Mouse (Mus musculus): ENCODE data around the gene Cdk18.
A peak's percentile ranks its signal among the peaks of the same experiment; 100 is the strongest.

The Cdk18 gene

DNA sequence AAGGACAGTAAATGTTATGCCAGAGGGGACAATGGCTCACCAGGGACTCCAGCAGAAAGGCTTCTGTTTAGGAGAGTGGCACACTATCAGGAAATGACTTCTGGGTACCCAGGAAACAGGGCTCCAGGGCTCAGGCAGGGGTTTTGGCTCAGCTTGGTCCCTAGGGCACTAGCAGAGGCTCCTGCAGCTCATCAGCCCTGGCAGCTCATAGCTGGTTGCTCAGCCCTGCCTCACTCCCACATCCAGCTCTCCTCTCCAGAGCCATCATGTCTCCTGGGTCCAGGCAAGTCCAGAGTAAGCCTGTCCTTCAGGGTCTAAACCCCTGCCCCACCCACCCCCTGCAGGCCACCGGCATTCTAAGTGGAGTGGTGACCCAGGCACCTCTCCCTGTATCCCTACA, 28.1 kb downstream of the Cdk18 start:
- no peak for DNase-seq

DNA sequence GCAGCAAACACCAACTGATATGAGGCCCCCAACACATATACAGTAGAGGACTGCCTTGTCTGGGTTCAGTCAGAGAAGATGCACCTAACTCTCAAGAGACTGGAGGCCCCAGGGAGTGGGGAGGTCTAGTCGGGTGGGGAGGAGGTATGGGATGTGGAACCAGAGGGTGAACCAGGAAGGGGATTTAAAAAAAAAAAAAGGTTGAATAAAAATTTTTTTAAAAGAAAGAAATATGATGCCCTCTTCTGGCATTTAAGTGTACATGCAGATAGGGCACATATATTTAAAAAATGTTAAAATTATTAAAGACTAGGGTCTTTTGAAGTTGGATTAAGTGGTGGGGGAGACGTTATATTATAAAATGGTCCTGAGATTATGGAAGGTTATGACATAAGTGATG, 30.1 kb downstream of the Cdk18 start:
- DNase-seq: no peak

DNA sequence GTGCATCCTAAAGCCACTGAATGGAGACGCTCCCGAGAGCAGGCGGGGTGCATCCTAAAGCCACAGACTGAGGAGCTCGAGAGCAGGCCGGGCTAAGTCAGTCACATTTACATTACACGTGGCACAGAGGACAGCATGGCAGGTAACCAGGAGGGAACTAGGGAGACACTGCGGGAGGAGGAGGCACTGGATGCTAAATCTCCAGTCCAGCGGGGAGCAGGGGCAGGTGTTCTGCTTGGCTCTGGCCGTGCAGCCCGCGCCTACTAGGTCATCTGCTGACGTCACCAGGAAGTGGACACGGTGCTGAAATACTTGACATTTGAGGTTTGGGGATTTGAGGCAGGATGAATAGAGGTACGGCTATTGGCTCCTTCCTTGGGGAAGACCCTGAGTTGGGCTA, 35.1 kb downstream of the Cdk18 start:
- DNase-seq: no peak

DNA sequence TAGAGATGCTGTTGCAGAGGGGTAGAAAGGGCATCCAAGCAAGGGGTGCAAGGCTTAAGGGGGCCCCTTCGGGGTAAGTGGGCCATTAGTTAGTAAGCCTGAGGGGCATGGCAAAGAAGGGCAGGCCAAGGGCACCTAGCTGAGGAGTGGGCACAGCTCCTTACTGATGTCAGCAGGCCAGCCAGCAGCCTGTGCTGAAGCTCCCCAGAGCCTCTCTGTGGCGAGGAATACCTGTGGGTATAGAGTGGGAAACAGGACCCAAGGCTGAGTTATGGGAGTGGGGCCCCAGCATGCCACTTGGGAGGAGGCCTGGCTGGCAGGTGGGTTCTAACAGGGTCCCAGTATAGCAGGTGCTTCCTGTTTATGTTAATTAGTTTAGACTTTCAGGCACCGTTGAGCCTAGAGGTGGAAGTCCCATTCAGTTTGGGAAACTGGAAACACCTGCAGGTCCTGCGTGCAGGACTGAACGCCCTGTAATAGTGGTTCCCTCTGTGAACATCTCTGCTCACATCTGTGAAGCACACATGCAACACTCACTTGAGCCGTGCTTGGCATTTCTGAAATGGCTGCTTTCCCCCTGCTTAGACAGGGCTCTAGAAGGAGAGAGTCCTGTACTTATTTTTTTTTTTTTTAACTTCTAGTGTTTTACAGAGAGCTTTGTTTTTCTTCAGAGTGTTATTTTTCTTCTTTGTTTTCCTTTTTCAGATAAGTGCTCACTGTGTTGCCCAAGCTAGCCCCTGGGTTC, 37.4 kb downstream of the Cdk18 start:
- DNase-seq: peak; percentile 70

DNA sequence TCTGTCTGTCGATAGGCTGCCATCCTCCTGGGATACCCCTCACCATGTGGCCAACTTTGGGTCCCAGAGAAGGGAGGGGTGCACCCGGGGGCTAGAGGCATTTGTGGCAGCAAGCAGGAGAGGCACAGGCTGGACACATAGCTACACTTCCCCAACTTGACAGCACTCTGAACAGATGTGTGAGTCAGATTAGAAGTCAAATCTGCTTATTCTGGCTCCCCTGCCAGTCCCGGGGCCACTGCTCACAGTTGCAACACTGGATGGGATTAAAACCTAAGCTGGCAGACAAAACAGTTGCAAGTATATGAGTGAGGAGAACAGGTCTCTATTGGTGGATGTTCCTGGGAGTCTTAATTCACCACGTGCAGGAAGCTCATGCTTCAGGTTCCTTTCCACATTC, 39.7 kb downstream of the Cdk18 start:
- no peak for DNase-seq

DNA sequence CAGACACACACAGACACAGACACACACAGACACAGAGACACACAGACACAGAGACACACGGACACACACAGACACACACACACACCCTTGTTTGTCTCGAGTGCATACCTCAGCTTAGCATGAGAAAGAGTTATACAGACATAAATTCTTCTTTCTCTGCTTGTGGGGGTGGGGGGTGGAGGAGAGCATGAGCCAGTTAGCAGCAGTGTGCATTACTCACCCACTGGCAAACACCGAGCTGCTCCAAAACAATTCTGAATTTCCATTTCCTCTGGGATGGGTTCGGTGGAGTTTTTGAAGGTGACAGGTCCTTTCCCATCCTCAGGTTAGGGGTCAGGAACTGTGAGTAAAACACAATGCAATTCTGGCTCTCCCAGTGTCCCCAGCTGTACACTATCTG, 40.5 kb downstream of the Cdk18 start:
- DNase-seq: no peak

DNA sequence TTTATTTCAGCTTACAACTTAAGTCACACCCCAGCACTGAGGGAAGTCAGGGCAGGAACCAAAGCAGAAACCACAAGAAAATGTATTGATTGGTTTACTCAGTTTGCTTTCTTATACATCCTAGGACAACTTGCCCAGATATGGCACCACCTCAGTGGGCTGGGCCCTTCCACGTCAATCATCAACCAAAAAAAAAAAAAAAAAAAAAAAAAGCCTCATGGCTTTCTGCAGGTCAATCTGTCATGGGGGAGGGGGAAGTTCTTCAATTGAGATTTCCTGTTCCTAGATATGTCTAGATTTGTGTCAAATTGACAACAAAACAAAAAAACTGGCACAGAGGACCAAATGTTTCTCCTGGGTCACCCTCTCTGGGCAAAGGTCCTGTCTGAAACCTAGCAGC, 41.4 kb downstream of the Cdk18 start:
- DNase-seq: no peak

DNA sequence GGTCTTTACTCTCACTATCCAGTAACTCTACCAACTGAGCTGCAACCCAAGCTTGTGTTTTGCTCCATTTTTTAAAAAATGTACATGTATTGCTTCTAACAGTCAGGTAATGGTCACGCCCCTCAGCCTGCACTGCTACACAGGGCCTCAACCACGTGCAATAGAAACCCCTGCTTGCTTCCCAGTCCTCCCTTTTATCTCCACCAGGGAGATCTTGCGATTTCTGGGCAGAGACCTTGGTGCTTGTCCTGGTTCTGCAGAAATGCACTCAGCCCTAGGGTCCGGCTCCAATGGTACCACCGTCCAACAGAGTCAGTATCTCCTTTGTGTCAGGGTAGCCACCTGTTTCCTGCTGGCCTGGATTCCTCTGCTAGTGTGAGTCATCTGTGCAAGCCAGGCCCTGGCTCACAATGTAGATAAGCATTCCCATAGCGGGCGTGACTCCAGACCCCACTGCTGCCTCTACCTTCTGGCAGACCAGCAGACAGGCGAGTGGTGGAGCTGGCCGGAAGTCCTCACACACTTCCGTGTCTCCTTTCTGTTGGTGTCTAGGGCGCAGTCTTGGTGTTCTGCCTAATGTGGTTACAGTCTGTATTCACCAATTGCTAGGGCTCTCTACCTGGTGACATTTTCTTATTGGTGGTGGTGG, 44.0 kb downstream of the Cdk18 start:
- DNase-seq: peak; percentile 39

DNA sequence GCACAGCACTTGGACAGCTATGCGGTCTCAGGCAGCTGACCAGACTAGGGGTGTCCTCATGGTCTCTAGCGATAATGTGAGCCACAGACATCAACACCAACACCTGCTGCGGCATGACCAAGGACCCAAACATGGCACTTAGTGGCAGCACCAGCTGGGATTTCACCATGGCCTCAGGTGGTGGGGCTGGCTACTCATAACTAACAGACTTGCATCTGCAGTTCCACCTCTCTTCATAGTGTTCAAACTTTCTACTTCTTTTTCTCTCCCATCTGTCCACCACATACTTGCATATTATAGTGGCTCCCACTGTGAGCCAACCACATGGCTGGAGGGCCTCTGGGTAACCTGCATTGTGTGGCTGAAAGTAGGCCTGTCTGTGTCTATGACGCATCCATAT, 46.2 kb downstream of the Cdk18 start:
- no peak for DNase-seq

DNA sequence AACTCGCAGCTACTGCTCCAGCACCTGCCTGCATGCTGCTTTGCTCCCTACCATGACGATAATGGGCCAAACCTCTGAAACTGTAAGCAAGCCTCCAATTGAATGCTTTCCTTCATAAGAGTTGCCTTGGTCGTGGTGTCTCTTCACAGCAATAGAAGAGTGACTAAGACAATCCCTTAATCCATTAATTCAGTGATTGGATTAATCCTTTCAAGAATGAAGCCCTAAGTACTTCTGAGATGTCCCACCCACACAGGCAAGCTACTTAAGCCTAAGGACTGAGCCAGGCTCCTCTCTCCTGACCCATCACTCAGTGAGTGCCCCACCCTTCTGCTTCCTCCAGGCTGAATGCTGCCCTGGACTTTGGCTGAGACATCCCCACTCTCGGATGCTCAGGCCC, 49.2 kb downstream of the Cdk18 start:
- DNase-seq: no peak

DNA sequence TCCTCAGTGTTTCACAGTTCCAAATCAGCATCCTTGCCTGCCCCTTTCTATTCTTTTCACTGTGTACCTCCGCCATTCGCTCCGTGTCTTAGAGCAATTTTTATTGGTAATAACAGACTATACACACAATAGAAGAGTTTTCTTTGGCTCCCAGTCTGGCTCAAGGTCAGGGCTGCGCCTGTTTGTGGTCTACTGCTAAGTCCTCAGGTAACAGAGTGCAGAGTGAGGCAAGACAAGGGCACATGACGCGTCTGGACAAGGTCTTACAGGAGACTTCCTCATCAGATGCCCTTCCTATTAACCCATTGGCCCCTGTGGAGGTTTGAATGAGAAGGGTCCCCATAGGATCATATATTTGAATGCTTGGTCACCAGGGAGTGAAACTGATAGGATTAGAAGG, 49.7 kb downstream of the Cdk18 start:
- no peak for DNase-seq

DNA sequence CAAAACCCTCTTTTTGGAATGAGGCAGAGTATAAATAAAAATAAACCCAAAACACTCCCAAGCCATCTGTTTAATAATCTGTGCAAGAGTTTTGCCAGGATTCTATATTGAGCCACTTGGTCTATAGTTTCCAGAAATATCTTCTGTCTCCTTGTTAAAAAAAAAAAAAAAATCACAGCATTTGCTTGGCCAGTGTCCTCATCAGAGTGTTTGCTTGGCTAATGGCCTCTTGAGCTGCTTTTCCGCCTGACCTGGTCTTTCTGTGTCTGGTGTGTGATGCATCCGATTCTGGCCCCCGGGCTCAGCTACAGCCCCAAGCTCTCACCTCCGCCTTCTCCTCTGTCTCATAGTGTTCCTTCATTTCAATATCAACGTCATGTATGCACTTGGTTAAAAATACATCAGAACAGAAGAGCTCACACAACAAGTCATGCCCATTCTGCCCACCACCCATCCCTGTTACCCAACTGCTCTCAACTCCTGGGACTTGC, 51.3 kb downstream of the Cdk18 start:
- DNase-seq: no peak

DNA sequence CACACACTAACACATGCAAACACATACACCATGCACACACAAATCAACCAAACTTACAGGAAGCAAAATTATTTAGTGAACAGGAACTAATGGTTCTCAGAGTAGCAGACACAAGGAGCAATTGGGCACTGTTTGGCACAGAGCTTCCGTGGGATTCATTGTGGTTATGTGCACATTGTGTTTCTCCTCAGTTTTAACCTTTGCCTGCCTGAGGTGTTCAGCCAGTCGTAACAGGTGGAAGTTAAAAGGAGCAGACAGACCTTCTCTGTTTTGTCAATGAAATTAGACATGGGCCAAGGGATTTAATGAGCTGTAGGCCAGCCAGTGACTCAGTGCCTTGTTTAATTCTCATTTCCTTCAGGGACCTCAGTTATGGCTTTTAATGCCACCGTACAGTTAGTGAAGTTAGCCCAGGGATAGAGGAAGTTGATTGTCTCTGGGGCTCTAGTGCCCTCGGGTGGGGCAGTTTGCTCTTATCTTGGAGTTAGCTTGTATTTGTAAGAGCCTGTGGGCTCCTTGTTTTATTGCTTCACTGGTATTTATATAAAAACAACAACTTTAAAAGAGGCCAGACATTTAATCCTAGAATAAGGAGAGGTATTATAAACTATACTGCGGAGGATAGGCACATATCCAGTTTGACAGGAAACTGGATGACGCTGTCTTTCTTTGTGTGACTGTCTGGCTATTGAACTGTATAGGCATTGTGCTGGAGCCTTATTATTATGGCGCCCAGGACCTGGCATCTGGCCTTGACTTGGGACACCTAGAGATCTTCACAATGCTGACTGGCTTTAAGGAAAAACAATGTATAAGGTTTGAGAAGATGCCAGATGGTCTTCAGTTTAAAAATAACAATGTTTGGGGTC, 54.1 kb downstream of the Cdk18 start:
- no peak for DNase-seq

DNA sequence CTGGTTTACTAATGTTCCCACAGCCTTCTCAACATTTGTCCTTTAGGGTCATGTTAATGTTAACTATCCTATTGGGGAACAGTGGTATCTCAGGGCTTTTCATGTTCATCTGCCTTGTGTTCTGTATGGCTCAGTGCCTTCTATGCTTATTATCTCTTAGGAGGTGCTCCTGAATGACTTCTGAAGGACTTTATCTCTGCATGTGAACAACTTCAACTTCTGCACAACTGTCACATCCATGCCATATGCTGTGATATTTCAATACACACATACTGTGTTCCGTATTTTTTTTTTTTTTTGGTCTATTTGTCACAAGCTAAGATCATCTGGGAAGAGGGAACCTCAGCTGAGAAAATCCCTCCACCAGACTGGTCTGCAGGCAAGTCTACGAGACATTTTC, 61.1 kb downstream of the Cdk18 start:
- no peak for DNase-seq

DNA sequence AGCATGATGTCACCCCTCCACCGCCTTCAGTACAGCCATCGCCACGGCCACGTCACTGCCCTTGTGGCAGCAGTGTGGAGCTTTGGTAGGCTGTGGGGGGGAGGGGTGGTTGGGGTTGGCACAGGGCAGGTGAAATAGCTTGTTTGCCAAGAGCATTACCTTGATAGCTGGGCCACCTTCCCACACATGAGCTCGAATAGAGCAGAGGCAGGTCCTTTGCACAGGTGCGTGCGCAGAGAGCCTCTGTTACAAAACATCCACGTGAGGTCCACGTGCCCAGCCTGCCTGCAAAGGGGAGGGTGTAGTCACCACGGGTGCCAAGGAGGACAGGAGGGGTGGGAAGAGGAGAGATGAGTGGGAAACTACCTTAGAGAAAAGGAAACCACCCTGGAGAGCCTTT, 63.9 kb downstream of the Cdk18 start:
- DNase-seq: no peak

DNA sequence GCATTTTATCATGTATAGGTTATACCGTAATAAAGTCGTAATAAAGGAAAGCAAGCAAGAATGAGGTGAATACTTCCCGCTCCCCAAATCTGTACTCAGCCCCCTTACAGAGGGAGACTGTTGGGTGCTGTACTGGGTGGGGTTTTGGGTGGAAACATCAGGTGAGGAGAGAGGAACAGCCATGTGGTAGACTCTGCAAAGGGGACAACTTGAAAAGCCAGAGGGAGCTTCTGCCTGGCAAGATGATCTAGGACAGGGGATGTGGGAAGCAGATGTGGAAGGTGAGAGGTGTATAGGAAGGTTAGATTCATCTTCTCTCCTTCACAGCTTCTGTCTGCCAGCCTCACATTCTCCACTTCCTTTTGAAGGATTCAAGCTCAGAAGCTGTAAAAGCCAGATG, 68.8 kb downstream of the Cdk18 start:
- DNase-seq: no peak

DNA sequence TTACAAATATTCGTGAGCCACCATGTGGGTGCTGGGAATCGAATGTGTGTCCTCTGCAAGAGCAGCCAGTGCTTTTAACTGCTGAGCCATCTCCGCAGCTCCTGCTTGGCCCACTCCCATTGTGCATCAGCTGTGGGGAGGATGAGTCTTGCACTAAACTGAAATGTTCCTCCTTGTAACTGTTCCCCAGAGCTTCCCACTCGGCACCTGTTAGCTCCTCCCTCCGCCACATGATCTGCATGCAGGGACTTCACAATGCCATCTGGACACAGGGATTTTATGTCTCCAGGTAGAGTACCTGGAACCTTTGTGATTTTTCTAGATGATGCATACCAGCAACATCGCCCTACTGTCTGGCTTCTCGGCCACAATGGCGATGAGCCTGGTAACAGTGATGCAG, 70.0 kb downstream of the Cdk18 start:
- DNase-seq: no peak

DNA sequence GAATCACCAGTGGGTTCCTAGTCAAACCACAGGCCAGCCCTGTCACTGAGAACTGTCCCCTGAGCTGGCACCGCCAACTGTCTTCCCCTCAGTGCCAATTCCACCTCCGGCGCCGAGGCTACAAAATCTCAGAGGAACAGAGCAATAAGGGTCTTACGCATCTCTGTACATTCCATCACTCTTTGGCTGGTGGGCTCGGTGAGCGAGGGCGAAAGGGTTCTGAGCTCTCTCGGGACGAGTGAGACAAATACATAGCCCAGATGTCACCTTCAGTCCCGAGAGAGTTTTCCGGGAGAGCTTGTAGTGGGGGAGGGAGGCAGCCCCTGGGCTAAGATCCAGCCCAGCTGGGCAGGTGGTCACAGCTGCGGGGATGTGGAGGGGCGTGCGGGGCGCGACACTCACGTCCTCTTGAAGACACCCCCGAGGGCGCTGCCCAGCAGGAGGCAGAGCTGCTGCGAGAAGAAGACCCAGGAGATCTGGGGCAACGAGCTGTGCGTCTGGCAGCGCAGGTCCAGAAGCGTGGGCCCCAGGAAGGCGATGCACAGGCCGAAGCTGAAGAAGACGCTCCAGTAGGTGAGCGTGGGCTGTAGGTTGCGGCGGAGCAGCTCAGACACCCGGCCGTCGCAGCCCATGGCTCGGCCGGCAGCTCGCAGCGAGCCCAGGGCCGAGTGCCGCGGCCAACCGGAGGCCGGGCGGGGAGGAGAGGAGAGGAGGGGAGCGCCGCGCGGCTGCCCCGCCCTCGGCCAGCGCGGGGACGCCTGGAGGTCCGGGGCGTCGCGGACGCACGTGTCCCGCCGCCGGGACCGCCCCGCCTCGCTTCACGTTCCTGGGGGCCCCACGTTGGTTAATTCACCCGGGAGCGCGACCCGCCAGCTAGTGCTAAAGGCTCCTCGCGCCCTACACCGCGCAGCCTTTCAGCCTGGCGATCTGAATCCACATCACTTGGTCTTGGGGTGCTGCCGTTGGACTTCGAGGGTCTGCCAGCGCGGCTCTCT, 71.9 kb downstream of the Cdk18 start, which contains the start of gene Mfsd4a:
Gene Mfsd4a (minus strand): TSS at position 802 of the 995 bp plus-strand sequence.
- DNase-seq: peak; percentile 54

DNA sequence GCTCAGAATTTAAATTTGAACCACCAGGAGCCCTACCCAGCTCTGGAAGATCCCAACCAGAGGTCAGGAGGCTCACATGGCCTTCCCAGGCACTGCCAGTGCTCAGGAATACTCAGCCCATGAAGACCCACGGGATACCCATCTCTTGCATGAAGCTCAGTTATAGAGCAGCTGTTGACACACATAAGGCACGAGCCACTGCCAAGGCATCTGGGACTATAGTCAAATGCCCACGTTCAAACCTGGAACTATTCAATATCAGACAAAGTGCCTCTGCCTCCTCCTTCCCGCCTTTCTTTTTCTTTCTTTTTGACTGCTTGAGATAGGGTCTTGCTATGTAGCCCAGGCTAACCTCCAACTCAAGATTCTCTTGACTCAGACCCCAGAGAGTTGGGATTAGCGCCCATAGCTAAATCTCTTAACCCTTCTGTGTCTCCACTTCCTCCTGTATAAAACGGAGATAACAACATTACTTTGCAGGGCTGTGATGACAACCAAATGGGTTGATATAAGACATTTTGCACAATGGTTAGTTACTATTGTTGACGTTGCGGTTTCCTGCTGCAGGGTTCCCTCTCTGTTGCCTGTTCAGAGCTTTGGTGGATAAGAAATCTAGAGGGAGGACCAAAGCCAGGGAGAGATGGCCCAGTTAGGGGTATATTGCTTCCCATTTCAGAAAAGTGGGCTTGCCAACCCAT, 73.9 kb downstream of the Cdk18 start:
- no peak for DNase-seq

DNA sequence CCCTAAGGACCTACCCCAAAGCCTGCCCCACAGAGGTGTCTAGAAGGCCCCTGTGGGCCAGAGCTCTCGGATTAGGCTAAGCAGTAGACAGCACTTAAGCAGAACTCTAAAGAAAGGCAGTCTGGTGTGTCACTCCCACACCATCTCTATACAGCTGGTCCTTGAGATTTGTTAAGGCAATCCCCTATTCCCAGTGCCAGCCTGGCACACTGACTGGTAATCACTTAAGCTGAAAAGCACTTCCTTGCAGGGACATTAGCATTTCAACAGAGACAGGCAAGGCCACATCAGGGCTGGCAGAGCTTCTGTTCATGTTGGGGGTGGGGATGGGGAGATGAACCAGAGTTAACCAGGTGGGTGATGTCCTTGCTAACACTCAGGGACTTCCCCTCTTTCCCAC, 74.5 kb downstream of the Cdk18 start:
- DNase-seq: no peak

DNA sequence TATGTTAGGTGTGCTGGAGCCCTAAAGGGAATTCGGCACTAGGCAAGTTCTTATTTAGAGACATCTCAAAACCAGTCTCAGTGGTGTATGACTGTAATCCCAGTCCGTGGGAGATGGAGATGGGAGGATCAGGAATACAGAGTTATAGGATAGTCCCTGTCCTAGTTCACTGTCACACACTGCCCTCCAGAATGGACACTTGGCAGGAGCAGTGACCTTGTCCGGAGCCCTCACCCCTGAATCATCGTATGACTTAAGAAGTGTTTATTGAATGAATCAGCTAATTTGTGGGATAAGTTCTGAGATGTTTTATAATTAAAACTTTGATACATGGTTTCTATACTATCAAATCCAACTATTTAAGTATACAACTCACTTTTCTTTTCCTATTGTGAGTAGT, 76.4 kb downstream of the Cdk18 start:
- DNase-seq: no peak
